Mouse (Mus musculus) stomach, postnatal 0 days (tissue): ENCODE measurements at regions not wholly inside any gene's neighbourhood (a gene's known extent, or its start where the extent isn't known, plus 50 kb on each side); places are given as distances from the start of the nearest gene placed in this dataset.

Experiments used
- CTCF ChIP-seq: IDR thresholded peaks from 2 replicates; pipeline ENCODE4 v1.5.1; 2016; ENCODE audit warnings: antibody characterized with exemption, low read depth, mild to moderate bottlenecking, moderate library complexity
- EP300 ChIP-seq: optimal IDR thresholded peaks from 2 replicates; pipeline ENCODE3; 2016; ENCODE audit warnings: antibody characterized with exemption

DNA sequence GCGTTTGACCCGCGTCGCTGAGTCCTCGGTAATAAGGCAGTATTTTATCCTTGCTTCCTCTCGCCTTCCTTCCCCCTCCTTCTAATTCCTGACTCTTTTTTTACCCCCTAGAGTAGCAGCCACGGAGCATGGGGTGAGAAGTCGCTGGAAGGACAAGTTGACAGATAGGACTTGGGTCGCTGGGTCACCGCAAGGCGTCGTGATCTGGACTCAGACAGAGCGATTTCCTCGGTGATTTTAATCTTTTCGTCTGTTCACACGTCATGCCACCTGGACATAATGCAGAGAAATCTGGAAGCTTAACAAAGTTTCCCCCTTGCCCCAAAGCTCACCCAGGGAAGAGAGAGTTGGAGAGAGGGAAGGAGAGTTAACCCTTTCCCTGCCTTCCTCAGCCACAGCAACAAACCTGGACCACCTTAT, 292.6 kb downstream of the Nuf2 start:
- no peak for TF ChIP-seq CTCF
- no peak for TF ChIP-seq EP300
